Mouse (Mus musculus) heart, postnatal 36 days (tissue): ENCODE data around the gene Casq1. TPM values are rescaled to one million over a fixed set of nuclear protein-coding genes. Genes with fewer than 3 reads are reported as not detected.

ENCODE experiments used
- DNase-seq, 2 experiments: peaks; one replicate each; pipeline ENCODE4 v3.0.0; 2021 to 2022
- intact Hi-C: fragments of 180-260 bp; cut with DNase I; formaldehyde crosslinking; loops from one replicate; pipeline ENCODE4 v1.15.1; 2025
- total RNA-seq, 2 experiments: library from RNA; stranded (reverse); gene quantifications; 2 replicates each; pipeline ENCODE4 v1.2.3; 2021

Gene Casq1
- total RNA-seq, 2 experiments from 2014 or later, result 8.0 to 8.6 TPM

- intact Hi-C loops, result loop anchor here (2.0 kb wide), 1 partner anchor 58 kb away; the partner anchor contains the start of gene Dcaf8
- DNase-seq, result no peak
Measured at GRCm38 (mm10) chr1:172207111-172207584, 12.5 kb downstream of the Casq1 start.

GRCm38 (mm10) chr1:172206141-172206917, 13.3 kb downstream of the Casq1 start, which contains the start of gene Pea15a:
Gene Pea15a, minus strand, starts transcription at chr1:172206804.
- intact Hi-C loops, result loop anchor here (2.0 kb wide), 1 partner anchor 58 kb away; the partner anchor contains the start of gene Dcaf8

GRCm38 (mm10) chr1:172205741-172206087, 14.0 kb downstream of the Casq1 start:
- DNase-seq, result no peak
- intact Hi-C loops, result loop anchor here (2.0 kb wide), 1 partner anchor 57 kb away; the partner anchor contains the start of gene Dcaf8

More at GRCm38 (mm10) chr1:172206141-172206917, 13.3 kb downstream of the Casq1 start, which contains the start of gene Pea15a:
- peak; percentile 86 to 88 for DNase-seq

GRCm38 (mm10) chr1:172204814-172205740, 14.6 kb downstream of the Casq1 start:
- intact Hi-C loops, result no loop called here
- no peak for DNase-seq

- intact Hi-C loops, result no loop called here
- no peak for DNase-seq
Measured at GRCm38 (mm10) chr1:172204033-172204813, 15.4 kb downstream of the Casq1 start.

- intact Hi-C loops, result no loop called here
- no peak for DNase-seq
Measured at GRCm38 (mm10) chr1:172203566-172203965, 16.1 kb downstream of the Casq1 start.

GRCm38 (mm10) chr1:172202894-172203522, 16.7 kb downstream of the Casq1 start:
- no peak for DNase-seq
- intact Hi-C loops, result no loop called here

GRCm38 (mm10) chr1:172201967-172202880, 17.4 kb downstream of the Casq1 start:
- intact Hi-C loops, result no loop called here
- DNase-seq, result no peak

GRCm38 (mm10) chr1:172200871-172201447, 18.7 kb downstream of the Casq1 start:
- intact Hi-C loops, result no loop called here
- no peak for DNase-seq

GRCm38 (mm10) chr1:172200161-172200560, 19.5 kb downstream of the Casq1 start:
- DNase-seq, result no peak
- intact Hi-C loops, result no loop called here

- intact Hi-C loops, result loop anchor here (2.0 to 5.0 kb wide), 2 partner anchors 18 to 37 kb away; no protein-coding TSS in a partner anchor
- no peak for DNase-seq
Measured at GRCm38 (mm10) chr1:172198996-172199395, 20.7 kb downstream of the Casq1 start.

GRCm38 (mm10) chr1:172198316-172198715, 21.4 kb downstream of the Casq1 start:
- no peak for DNase-seq
- intact Hi-C loops, result loop anchor here (2.0 to 5.0 kb wide), 2 partner anchors 18 to 36 kb away; no protein-coding TSS in a partner anchor

- intact Hi-C loops, result loop anchor here (2.0 to 5.0 kb wide), 2 partner anchors 17 to 36 kb away; no protein-coding TSS in a partner anchor
- DNase-seq, result no peak
Measured at GRCm38 (mm10) chr1:172197851-172198250, 21.8 kb downstream of the Casq1 start.

- intact Hi-C loops, result loop anchor here (5.0 kb wide), 1 partner anchor 35 kb away; no protein-coding TSS in a partner anchor
Measured at GRCm38 (mm10) chr1:172197146-172197545, 22.5 kb downstream of the Casq1 start.

GRCm38 (mm10) chr1:172194435-172194834, 25.2 kb downstream of the Casq1 start:
- intact Hi-C loops, result no loop called here
- DNase-seq, result no peak

More at GRCm38 (mm10) chr1:172197146-172197545, 22.5 kb downstream of the Casq1 start:
- DNase-seq, result no peak

GRCm38 (mm10) chr1:172192217-172192616, 27.5 kb downstream of the Casq1 start:
- no peak for DNase-seq
- intact Hi-C loops, result no loop called here

GRCm38 (mm10) chr1:172191578-172191977, 28.1 kb downstream of the Casq1 start:
- no peak for DNase-seq
- intact Hi-C loops, result loop anchor here (2.0 kb wide), 1 partner anchor 25 kb away; no protein-coding TSS in a partner anchor

- intact Hi-C loops, result no loop called here
- DNase-seq, result no peak
Measured at GRCm38 (mm10) chr1:172188891-172189290, 30.8 kb downstream of the Casq1 start.
